Mouse (Mus musculus) bone marrow, adult 2 months (tissue): ENCODE data around the gene Fbxo31.

Experiments used
- CTCF ChIP-seq: fragments of 200-500 bp; IDR thresholded peaks from 2 replicates; pipeline ENCODE4 v1.5.1; 2011; ENCODE audit warnings: low read length, control low read depth; ENCODE audit not compliant: control insufficient read depth, insufficient read depth
- POLR2A ChIP-seq: fragments of 200-500 bp; IDR thresholded peaks from 2 replicates; pipeline ENCODE4 v1.6.1; 2011; ENCODE audit warnings: low read depth, mild to moderate bottlenecking, control low read depth, low read length, borderline replicate concordance; ENCODE audit not compliant: control insufficient read depth

- TF ChIP-seq POLR2A (no peak), CTCF (no peak)
Measured at GRCm38 (mm10) chr8:121598190-121598589, 19.6 kb upstream of the Fbxo31 start.
